Mouse (Mus musculus) CH12.LX (cell line): ENCODE measurements at regions not wholly inside any gene's neighbourhood (a gene's known extent, or its start where the extent isn't known, plus 50 kb on each side); places are given as distances from the start of the nearest gene placed in this dataset.

Experiments used
- POLR2AphosphoS2 ChIP-seq: IDR thresholded peaks from 2 replicates; pipeline ENCODE4 v1.6.1; 2011; ENCODE audit warnings: low read depth, low read length, improper control_type of control experiment
- ZC3H11A ChIP-seq: IDR thresholded peaks from 2 replicates; pipeline ENCODE4 v1.6.1; 2012; ENCODE audit warnings: low read depth, mild to moderate bottlenecking, inconsistent platforms, low read length, improper control_type of control experiment

GRCm38 (mm10) chr12:112301411-112301891, 155.4 kb downstream of the Kif26a start:
- TF ChIP-seq ZC3H11A (no peak), POLR2AphosphoS2 (no peak)
